Mouse (Mus musculus) olfactory bulb, adult 2 months (tissue): ENCODE measurements around the gene Olfr639.

Source experiments
- CTCF ChIP-seq: fragments of 200-500 bp; IDR thresholded peaks from 2 replicates; pipeline ENCODE4 v1.5.1; 2012; ENCODE audit warnings: low read depth, mild to moderate bottlenecking, low read length, moderate library complexity; ENCODE audit not compliant: insufficient read depth
- POLR2A ChIP-seq: fragments of 200-500 bp; IDR thresholded peaks from 2 replicates; pipeline ENCODE4 v1.6.1; 2012; ENCODE audit warnings: mild to moderate bottlenecking, low read depth, low read length, moderate library complexity; ENCODE audit not compliant: insufficient read depth

GRCm38 (mm10) chr7:104018953-104019352, 1.9 kb upstream of the Olfr639 start:
- TF ChIP-seq POLR2A (no peak), CTCF (no peak)
